Mouse (Mus musculus) retina, embryonic 14.5 days (tissue): ENCODE results near the gene C2.
A peak's percentile ranks its signal among the peaks of the same experiment; 100 is the strongest.

ENCODE experiments used
- DNase-seq: peaks from one replicate; pipeline ENCODE4 v3.0.0-alpha.2; 2015; ENCODE audit warnings: low spot score

Gene C2

GRCm38 (mm10) chr17:34898160-34898586 lies at the start of gene C2, which contains the start of gene Ehmt2:
Gene C2 (minus strand): TSS chr17:34898265.
Gene Ehmt2 (plus strand): TSS chr17:34898469.
- peak; percentile 79 for DNase-seq

GRCm38 (mm10) chr17:34947606-34948005 lies 49.5 kb upstream of the C2 start:
- DNase-seq = peak; percentile 60

GRCm38 (mm10) chr17:34946486-34947140 lies 48.5 kb upstream of the C2 start:
- no peak for DNase-seq

- DNase-seq = no peak
Measured at GRCm38 (mm10) chr17:34944362-34944761, 46.3 kb upstream of the C2 start.

- DNase-seq = no peak
Measured at GRCm38 (mm10) chr17:34943128-34943815, 45.2 kb upstream of the C2 start.

GRCm38 (mm10) chr17:34941344-34942041 lies 43.4 kb upstream of the C2 start:
- DNase-seq = no peak

GRCm38 (mm10) chr17:34937960-34938505 lies 40.0 kb upstream of the C2 start:
- no peak for DNase-seq

GRCm38 (mm10) chr17:34934830-34935229 lies 36.8 kb upstream of the C2 start:
- no peak for DNase-seq

- no peak for DNase-seq
Measured at GRCm38 (mm10) chr17:34934031-34934430, 36.0 kb upstream of the C2 start.

GRCm38 (mm10) chr17:34932287-34932686 lies 34.2 kb upstream of the C2 start:
- DNase-seq = no peak

- peak; percentile 37 for DNase-seq
Measured at GRCm38 (mm10) chr17:34931735-34932098, 33.7 kb upstream of the C2 start.

- peak; percentile 99 for DNase-seq
Measured at GRCm38 (mm10) chr17:34931061-34931734, 33.1 kb upstream of the C2 start, which contains the start of gene Neu1. Gene Neu1 (plus strand): TSS chr17:34931253.

GRCm38 (mm10) chr17:34928841-34929240 lies 30.8 kb upstream of the C2 start:
- no peak for DNase-seq

GRCm38 (mm10) chr17:34927306-34928019 lies 29.4 kb upstream of the C2 start:
- DNase-seq = no peak

GRCm38 (mm10) chr17:34924258-34924657 lies 26.2 kb upstream of the C2 start:
- no peak for DNase-seq

- DNase-seq = peak; percentile 31
Measured at GRCm38 (mm10) chr17:34922939-34923338, 24.9 kb upstream of the C2 start.

- DNase-seq = no peak
Measured at GRCm38 (mm10) chr17:34917188-34917587, 19.1 kb upstream of the C2 start.

- DNase-seq = no peak
Measured at GRCm38 (mm10) chr17:34916316-34916715, 18.3 kb upstream of the C2 start.

GRCm38 (mm10) chr17:34915410-34915831 lies 17.4 kb upstream of the C2 start:
- peak; percentile 47 for DNase-seq

GRCm38 (mm10) chr17:34913930-34914665 lies 16.0 kb upstream of the C2 start, which contains the start of gene Slc44a4:
Gene Slc44a4 (plus strand): TSS chr17:34914466.
- DNase-seq = no peak

- DNase-seq = peak; percentile 83
Measured at GRCm38 (mm10) chr17:34911945-34912351, 13.9 kb upstream of the C2 start.
